In the genomic region with DNA sequence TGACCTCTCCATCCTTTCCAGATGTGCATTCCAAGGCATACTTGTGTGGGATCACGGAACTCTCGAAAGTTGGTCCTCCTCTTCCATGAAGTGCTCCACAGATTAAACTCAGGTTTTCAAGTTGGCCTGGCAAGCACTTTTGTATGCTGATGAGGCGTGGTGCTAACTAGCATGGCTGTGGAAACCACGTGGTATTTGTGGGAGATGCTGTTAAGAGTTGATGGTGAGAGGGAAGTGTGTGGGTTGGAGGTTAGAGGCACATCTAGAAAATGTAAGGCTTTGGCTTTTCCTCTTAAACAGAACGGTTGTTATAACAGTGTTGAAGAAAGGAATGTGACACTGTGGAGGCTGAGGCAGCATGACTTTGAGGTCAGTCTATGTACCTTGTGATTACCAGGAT, we compare ENCODE assay signal across 14 mouse cellular contexts. TPM values are rescaled to one million over a fixed set of nuclear protein-coding genes. Genes with fewer than 3 reads are reported as not detected.
"Had no signal": no experiment of that assay in that cellular context is flagged by ENCODE, and none has a peak within 500 bp of the region (broad histone marks: within the 10 kb centered on the region; RNA-seq: fewer than 3 reads in every experiment).

No protein-coding gene starts in this region.

- H3K4me1 ChIP-seq: kidney, embryonic 15.5 days; limb, embryonic 13.5 days; midbrain, embryonic 15.5 days; neural tube, embryonic 13.5 days had no signal

- H3K27ac ChIP-seq: kidney, embryonic 15.5 days; limb, embryonic 13.5 days; liver, embryonic 14.5 days; midbrain, embryonic 15.5 days; neural tube, embryonic 13.5 days had no signal

- H3K4me3 ChIP-seq: kidney, embryonic 15.5 days; limb, embryonic 13.5 days; megakaryocyte, embryonic 14.5 days; midbrain, embryonic 15.5 days; neural tube, embryonic 13.5 days had no signal

- H3K36me3 ChIP-seq: kidney, embryonic 15.5 days; limb, embryonic 13.5 days; midbrain, embryonic 15.5 days; neural tube, embryonic 13.5 days had no signal

- DNase-seq: kidney, postnatal 14 days; left cerebral cortex, postnatal 4 days; lung, adult 18-20 months; lung, postnatal 4 days; retina, postnatal 1 day; right cerebral cortex, postnatal 4 days; spleen, adult 18-20 months had no signal

- H3K27me3 ChIP-seq: kidney, embryonic 15.5 days; limb, embryonic 13.5 days; megakaryocyte, embryonic 14.5 days; midbrain, embryonic 15.5 days; neural tube, embryonic 13.5 days had no signal

- ATAC-seq: midbrain, embryonic 15.5 days had no signal

RNA-seq across cellular contexts. Expression of a gene that starts 24.2 kb away (rescaled TPM):
- total RNA-seq: monocyte, adult 5-6 weeks had no signal
